Mouse (Mus musculus) urinary bladder, postnatal 10 days (tissue): ENCODE results near the gene Spata5.
"Not testable (repeated sequence)": the region's sequence is repeated elsewhere in the genome, so short reads cannot be mapped to it uniquely, and the experiment has no call there.

Source experiments
- DNase-seq: peaks from one replicate; pipeline ENCODE4 v3.0.0; 2022; ENCODE audit warnings: low spot score

Spata5 gene

GRCm38 (mm10) chr3:37569661-37570566 is 150.2 kb downstream of the Spata5 start:
- DNase-seq, result no peak

GRCm38 (mm10) chr3:37571633-37572032 is 151.9 kb downstream of the Spata5 start:
- no peak for DNase-seq

- no peak for DNase-seq
These were observed 152.4 kb downstream of the Spata5 start for GRCm38 (mm10) chr3:37572066-37572465.

- no peak for DNase-seq
These were observed 157.1 kb downstream of the Spata5 start for GRCm38 (mm10) chr3:37576840-37577239.

GRCm38 (mm10) chr3:37577706-37578105 is 158.0 kb downstream of the Spata5 start:
- no peak for DNase-seq

GRCm38 (mm10) chr3:37584576-37584975 is 164.9 kb downstream of the Spata5 start:
- no peak for DNase-seq

- no peak for DNase-seq
These were observed 166.5 kb downstream of the Spata5 start for GRCm38 (mm10) chr3:37585967-37586730.

- no peak for DNase-seq
These were observed 167.3 kb downstream of the Spata5 start for GRCm38 (mm10) chr3:37586731-37587578.

- DNase-seq, result no peak
These were observed 176.0 kb downstream of the Spata5 start for GRCm38 (mm10) chr3:37595721-37596120.

- DNase-seq, result no peak
These were observed 176.8 kb downstream of the Spata5 start for GRCm38 (mm10) chr3:37596519-37596918.

- no peak for DNase-seq
These were observed 177.5 kb downstream of the Spata5 start for GRCm38 (mm10) chr3:37597200-37597599.

- not testable (repeated sequence) for DNase-seq
These were observed 179.9 kb downstream of the Spata5 start for GRCm38 (mm10) chr3:37599641-37600040.

GRCm38 (mm10) chr3:37602356-37602755 is 182.7 kb downstream of the Spata5 start:
- no peak for DNase-seq

GRCm38 (mm10) chr3:37602890-37603289 is 183.2 kb downstream of the Spata5 start:
- DNase-seq, result no peak

- no peak for DNase-seq
These were observed 183.8 kb downstream of the Spata5 start for GRCm38 (mm10) chr3:37603541-37603940.

- DNase-seq, result no peak
These were observed 185.5 kb downstream of the Spata5 start for GRCm38 (mm10) chr3:37604976-37605875.

GRCm38 (mm10) chr3:37605876-37606238 is 186.2 kb downstream of the Spata5 start:
- no peak for DNase-seq

GRCm38 (mm10) chr3:37608926-37609325 is 189.2 kb downstream of the Spata5 start:
- no peak for DNase-seq

- no peak for DNase-seq
These were observed 191.0 kb downstream of the Spata5 start for GRCm38 (mm10) chr3:37610670-37611069.

- no peak for DNase-seq
These were observed 194.0 kb downstream of the Spata5 start for GRCm38 (mm10) chr3:37613722-37614121.
